Mouse (Mus musculus) left cerebral cortex, adult 18-20 months (tissue): ENCODE results near the gene BC030499. TPM values are rescaled to one million over a fixed set of nuclear protein-coding genes. Genes with fewer than 3 reads are reported as not detected.

Experiments
- DNase-seq, 2 experiments: peaks; one replicate each; pipeline ENCODE4 v3.0.0; 2021 to 2022; ENCODE audit warnings: low spot score in 2 of 2, mixed read lengths in 1 of 2
- total RNA-seq, 2 experiments: library from RNA; stranded (reverse); gene quantifications; 2 replicates each; pipeline ENCODE4 v1.2.3; 2021

The BC030499 gene
- total RNA-seq, 2 experiments from 2014 or later = 18.3 to 20.0 TPM

DNA sequence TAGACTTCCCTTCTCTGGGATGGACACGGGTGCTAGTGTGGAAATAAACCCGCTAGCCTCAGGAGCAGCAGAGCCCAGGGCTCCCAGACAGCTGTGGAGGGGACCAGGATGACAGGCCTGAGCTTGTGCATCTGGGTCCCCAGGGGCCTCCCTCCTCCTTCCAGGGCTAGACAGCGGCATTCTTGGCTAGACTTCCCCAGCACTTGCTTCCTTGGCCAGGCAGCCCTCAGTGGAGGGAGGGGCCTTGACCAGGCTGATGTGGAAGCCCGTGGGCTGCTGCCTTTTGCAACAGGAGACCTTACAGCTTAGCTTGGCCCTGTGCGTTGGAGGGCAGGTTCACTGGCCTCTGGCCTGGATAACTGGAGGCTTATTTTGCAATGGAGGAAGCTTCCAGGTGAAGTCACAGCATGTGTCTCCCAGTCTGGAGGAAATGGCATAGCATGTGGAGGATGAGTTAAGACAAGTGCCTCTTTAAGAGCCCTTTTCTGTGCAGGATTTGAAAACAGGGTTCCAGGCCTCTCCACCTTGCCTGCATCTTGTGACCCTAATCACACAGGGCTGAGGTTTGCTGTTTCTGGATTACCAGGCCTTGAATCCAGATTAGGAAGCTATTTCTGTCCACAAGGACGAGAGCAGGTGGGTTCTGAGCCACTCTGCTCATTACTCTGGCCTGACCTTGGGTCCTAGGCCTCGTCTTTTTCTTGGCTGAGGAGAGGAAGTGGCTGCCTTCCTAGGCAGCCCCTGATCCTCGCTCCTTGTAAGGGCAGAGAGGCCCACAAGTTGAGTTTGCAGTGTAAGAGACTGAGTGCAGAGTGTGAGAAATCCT is 54.5 kb downstream of the BC030499 start:
- DNase-seq = no peak

DNA sequence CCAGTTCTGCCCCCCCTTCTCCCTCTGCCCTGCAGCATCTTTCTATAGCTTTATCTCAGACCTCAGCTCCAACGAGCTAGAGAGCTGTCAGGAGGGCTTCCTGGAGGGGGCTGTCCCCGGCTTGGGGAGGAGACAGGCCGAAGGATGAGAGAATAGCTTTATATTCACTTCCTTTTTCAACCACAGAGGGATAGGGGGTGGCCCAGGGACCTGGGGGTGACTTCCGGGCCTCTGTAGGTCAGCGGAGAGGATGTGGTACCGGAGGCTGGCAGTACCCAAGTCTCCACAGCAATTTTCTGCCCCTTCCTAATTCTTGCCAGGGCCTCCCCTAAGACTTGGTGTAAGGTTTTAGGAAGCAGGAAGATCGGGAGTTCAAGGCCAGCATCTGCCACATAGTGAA is 55.2 kb downstream of the BC030499 start:
- DNase-seq = no peak

Other genes starting within 250 kb of the BC030499 start
- gene Eral1, start 210.5 kb upstream of the BC030499 start, total RNA-seq = 10 to 100 TPM; 18.4 to 19.0 TPM
- 10 to 100 TPM; 29.5 to 30.0 TPM for gene Fam222b, start 196.2 kb upstream of the BC030499 start, total RNA-seq
- 1 to 10 TPM; 9.7 TPM for gene Traf4, start 125.3 kb upstream of the BC030499 start, total RNA-seq
- gene Nek8, start 114.2 kb upstream of the BC030499 start, total RNA-seq = 1 to 10 TPM; 3.2 to 3.5 TPM
- 10 to 100 TPM; 25.3 to 33.8 TPM for gene Tlcd1, start 114.1 kb upstream of the BC030499 start, total RNA-seq
- 100 to 1,000 TPM; 729 to 741 TPM for gene Rpl23a, start 107.3 kb upstream of the BC030499 start, total RNA-seq
- 10 to 100 TPM; 15.2 to 18.0 TPM for gene Rab34, start 102.4 kb upstream of the BC030499 start, total RNA-seq
- 1 to 10 TPM; 5.7 to 6.3 TPM for gene Proca1, start 97.4 kb upstream of the BC030499 start, total RNA-seq
- gene Sdf2, start 45.1 kb upstream of the BC030499 start, total RNA-seq = 10 to 100 TPM; 65.2 to 68.1 TPM
- 10 to 100 TPM; 93.8 to 96.5 TPM for gene Supt6, start 44.9 kb upstream of the BC030499 start, total RNA-seq
- gene 2610507B11Rik, start 29.1 kb upstream of the BC030499 start, total RNA-seq = 100 to 1,000 TPM; 165 to 170 TPM
- gene Spag5, start 10.7 kb downstream of the BC030499 start, total RNA-seq = 10 to 100 TPM in 1 of 2 experiments, 1 to 10 TPM in 1; 9.8 to 11.3 TPM
- 100 to 1,000 TPM; 733 to 876 TPM for gene Aldoc, start 32.1 kb downstream of the BC030499 start, total RNA-seq
- gene Pigs, start 37.6 kb downstream of the BC030499 start, total RNA-seq = 10 to 100 TPM; 58.4 to 61.2 TPM
- gene Unc119, start 52.6 kb downstream of the BC030499 start, total RNA-seq = 10 to 100 TPM; 32.5 to 35.5 TPM
- not detected for gene Foxn1, start 95.7 kb downstream of the BC030499 start, total RNA-seq
- not detected for gene Slc13a2, start 131.4 kb downstream of the BC030499 start, total RNA-seq
- gene Slc46a1, start 174.9 kb downstream of the BC030499 start, total RNA-seq = 10 to 100 TPM; 10.5 to 13.8 TPM
- 10 to 100 TPM; 31.3 to 32.5 TPM for gene Sarm1, start 206.9 kb downstream of the BC030499 start, total RNA-seq
- 10 to 100 TPM; 75.1 to 84.9 TPM for gene Vtn, start 208.2 kb downstream of the BC030499 start, total RNA-seq
- under 1 TPM; 0.49 to 0.93 TPM for gene Sebox, start 212.6 kb downstream of the BC030499 start, total RNA-seq
- gene Tmem199, start 221.3 kb downstream of the BC030499 start, total RNA-seq = 10 to 100 TPM; 44.2 to 45.6 TPM
- gene Poldip2, start 221.4 kb downstream of the BC030499 start, total RNA-seq = 100 to 1,000 TPM; 106 to 118 TPM
- 10 to 100 TPM; 35.3 to 36.7 TPM for gene Tnfaip1, start 245.5 kb downstream of the BC030499 start, total RNA-seq
- gene Ift20, start 245.5 kb downstream of the BC030499 start, total RNA-seq = 10 to 100 TPM; 81.6 to 85.9 TPM